Mouse (Mus musculus): ENCODE results near the gene Eif4e. TPM values are rescaled to one million over a fixed set of nuclear protein-coding genes. Genes with fewer than 3 reads are reported as not detected.
A peak's percentile ranks its signal among the peaks of the same experiment; 100 is the strongest.

Eif4e gene
- polyA plus RNA-seq, 1 experiment from 2014 or later = 321 TPM

GRCm38 (mm10) chr3:138494565-138494964 is 31.4 kb upstream of the Eif4e start:
- Histone ChIP-seq H3K4me3 (ENCODE audit: low read depth, low read length) (no peak overlapping the region), H3K36me3 (ENCODE audit: control insufficient read depth, insufficient read depth, low read length) (no peaks in the 10 kb centered on the region), H3K9me3 (ENCODE audit: control insufficient read depth, low read length) (no peaks in the 10 kb centered on the region), H3K9ac (replicated peaks; ENCODE audit: low read depth, low read length) (no peak overlapping the region), H3K27ac (ENCODE audit: low read depth, low read length) (no peak overlapping the region), H3K4me2 (ENCODE audit: low read depth, low read length) (no peak overlapping the region), H3K27me3 (ENCODE audit: control insufficient read depth, insufficient read depth, low read length) (no peaks in the 10 kb centered on the region), H3K4me1 (ENCODE audit: control insufficient read depth, insufficient read depth, low read length) (0 out of 2 replicates have a peak, but pooled peaks cover under 1% of the 10 kb centered on the region)
- 19% methylated on average over 1 of the region's 1 CpGs for WGBS
- no peak for ATAC-seq (ENCODE audit: low read depth)

GRCm38 (mm10) chr3:138495166-138496145 is 30.5 kb upstream of the Eif4e start:
- Histone ChIP-seq H3K4me3 (ENCODE audit: low read depth, low read length) (no peak overlapping the region), H3K9ac (replicated peaks; ENCODE audit: low read depth, low read length) (no peak overlapping the region), H3K4me2 (ENCODE audit: low read depth, low read length) (no peak overlapping the region), H3K4me1 (ENCODE audit: control insufficient read depth, insufficient read depth, low read length) (0 out of 2 replicates have a peak, but pooled peaks cover 10% of the 10 kb centered on the region), H3K27ac (ENCODE audit: low read depth, low read length) (no peak overlapping the region), H3K27me3 (ENCODE audit: control insufficient read depth, insufficient read depth, low read length) (no peaks in the 10 kb centered on the region), H3K9me3 (ENCODE audit: control insufficient read depth, low read length) (no peaks in the 10 kb centered on the region), H3K36me3 (ENCODE audit: control insufficient read depth, insufficient read depth, low read length) (no peaks in the 10 kb centered on the region)
- 87% methylated on average over 11 of the region's 11 CpGs for WGBS
- no peak for ATAC-seq (ENCODE audit: low read depth)

GRCm38 (mm10) chr3:138498731-138499130 is 27.2 kb upstream of the Eif4e start:
- H3K9ac ChIP-seq (replicated peaks; ENCODE audit: low read depth, low read length) = no peak overlapping the region
- H3K4me2 ChIP-seq (ENCODE audit: low read depth, low read length) = no peak overlapping the region
- H3K4me1 ChIP-seq (ENCODE audit: control insufficient read depth, insufficient read depth, low read length) = 0 out of 2 replicates have a peak, but pooled peaks cover 10% of the 10 kb centered on the region
- no peaks in the 10 kb centered on the region for H3K27me3 ChIP-seq (ENCODE audit: control insufficient read depth, insufficient read depth, low read length)
- no peaks in the 10 kb centered on the region for H3K36me3 ChIP-seq (ENCODE audit: control insufficient read depth, insufficient read depth, low read length)
- no peak for ATAC-seq (ENCODE audit: low read depth)
- H3K4me3 ChIP-seq (ENCODE audit: low read depth, low read length) = no peak overlapping the region
- no peak overlapping the region for H3K27ac ChIP-seq (ENCODE audit: low read depth, low read length)
- H3K9me3 ChIP-seq (ENCODE audit: control insufficient read depth, low read length) = no peaks in the 10 kb centered on the region
- 65% methylated on average over 4 of the region's 4 CpGs for WGBS

- H3K4me3 ChIP-seq (ENCODE audit: low read depth, low read length) = no peak overlapping the region
- peak overlapping the region; percentile 16; the same call in 1 of the 2 replicates for H3K27ac ChIP-seq (ENCODE audit: low read depth, low read length)
- no peaks in the 10 kb centered on the region for H3K9me3 ChIP-seq (ENCODE audit: control insufficient read depth, low read length)
- H3K4me1 ChIP-seq (ENCODE audit: control insufficient read depth, insufficient read depth, low read length) = 0 out of 2 replicates have a peak, but pooled peaks cover 10% of the 10 kb centered on the region
- H3K36me3 ChIP-seq (ENCODE audit: control insufficient read depth, insufficient read depth, low read length) = no peaks in the 10 kb centered on the region
- 9% methylated on average over 15 of the region's 15 CpGs for WGBS
- peak overlapping the region; percentile 19; the same call in 1 of the 2 replicates for H3K4me2 ChIP-seq (ENCODE audit: low read depth, low read length)
- peak; percentile 87 for ATAC-seq (ENCODE audit: low read depth)
- H3K9ac ChIP-seq (replicated peaks; ENCODE audit: low read depth, low read length) = no peak overlapping the region
- no peaks in the 10 kb centered on the region for H3K27me3 ChIP-seq (ENCODE audit: control insufficient read depth, insufficient read depth, low read length)
These were observed 25.9 kb upstream of the Eif4e start for GRCm38 (mm10) chr3:138499854-138500740.

- 91% methylated on average over 11 of the region's 11 CpGs for WGBS
- H3K9me3 ChIP-seq (ENCODE audit: control insufficient read depth, low read length) = no peaks in the 10 kb centered on the region
- no peaks in the 10 kb centered on the region for H3K27me3 ChIP-seq (ENCODE audit: control insufficient read depth, insufficient read depth, low read length)
- ATAC-seq (ENCODE audit: low read depth) = no peak
- no peak overlapping the region for H3K4me3 ChIP-seq (ENCODE audit: low read depth, low read length)
- no peaks in the 10 kb centered on the region for H3K36me3 ChIP-seq (ENCODE audit: control insufficient read depth, insufficient read depth, low read length)
- 0 out of 2 replicates have a peak, but pooled peaks cover 10% of the 10 kb centered on the region for H3K4me1 ChIP-seq (ENCODE audit: control insufficient read depth, insufficient read depth, low read length)
- H3K27ac ChIP-seq (ENCODE audit: low read depth, low read length) = no peak overlapping the region
- no peak overlapping the region for H3K4me2 ChIP-seq (ENCODE audit: low read depth, low read length)
- H3K9ac ChIP-seq (replicated peaks; ENCODE audit: low read depth, low read length) = no peak overlapping the region
These were observed 22.2 kb upstream of the Eif4e start for GRCm38 (mm10) chr3:138503754-138504153.

GRCm38 (mm10) chr3:138506749-138507148 is 19.2 kb upstream of the Eif4e start:
- no peaks in the 10 kb centered on the region for H3K9me3 ChIP-seq (ENCODE audit: control insufficient read depth, low read length)
- no peak for ATAC-seq (ENCODE audit: low read depth)
- no peak overlapping the region for H3K27ac ChIP-seq (ENCODE audit: low read depth, low read length)
- no peaks in the 10 kb centered on the region for H3K36me3 ChIP-seq (ENCODE audit: control insufficient read depth, insufficient read depth, low read length)
- H3K4me3 ChIP-seq (ENCODE audit: low read depth, low read length) = no peak overlapping the region
- H3K4me1 ChIP-seq (ENCODE audit: control insufficient read depth, insufficient read depth, low read length) = no peaks in the 10 kb centered on the region
- 58% methylated on average over 6 of the region's 6 CpGs for WGBS
- no peaks in the 10 kb centered on the region for H3K27me3 ChIP-seq (ENCODE audit: control insufficient read depth, insufficient read depth, low read length)
- H3K4me2 ChIP-seq (ENCODE audit: low read depth, low read length) = no peak overlapping the region
- no peak overlapping the region for H3K9ac ChIP-seq (replicated peaks; ENCODE audit: low read depth, low read length)

- 0 out of 2 replicates have a peak, but pooled peaks cover 3% of the 10 kb centered on the region for H3K4me1 ChIP-seq (ENCODE audit: control insufficient read depth, insufficient read depth, low read length)
- H3K27ac ChIP-seq (ENCODE audit: low read depth, low read length) = no peak overlapping the region
- H3K4me3 ChIP-seq (ENCODE audit: low read depth, low read length) = no peak overlapping the region
- H3K4me2 ChIP-seq (ENCODE audit: low read depth, low read length) = no peak overlapping the region
- H3K9ac ChIP-seq (replicated peaks; ENCODE audit: low read depth, low read length) = no peak overlapping the region
- ATAC-seq (ENCODE audit: low read depth) = no peak
- H3K9me3 ChIP-seq (ENCODE audit: control insufficient read depth, low read length) = no peaks in the 10 kb centered on the region
- H3K27me3 ChIP-seq (ENCODE audit: control insufficient read depth, insufficient read depth, low read length) = no peaks in the 10 kb centered on the region
- 97% methylated on average over 2 of the region's 2 CpGs for WGBS
- no peaks in the 10 kb centered on the region for H3K36me3 ChIP-seq (ENCODE audit: control insufficient read depth, insufficient read depth, low read length)
These were observed 16.4 kb upstream of the Eif4e start for GRCm38 (mm10) chr3:138509581-138509980.

GRCm38 (mm10) chr3:138510471-138510870 is 15.5 kb upstream of the Eif4e start:
- H3K36me3 ChIP-seq (ENCODE audit: control insufficient read depth, insufficient read depth, low read length) = no peaks in the 10 kb centered on the region
- H3K9me3 ChIP-seq (ENCODE audit: control insufficient read depth, low read length) = no peaks in the 10 kb centered on the region
- no peak overlapping the region for H3K4me3 ChIP-seq (ENCODE audit: low read depth, low read length)
- 0 out of 2 replicates have a peak, but pooled peaks cover 3% of the 10 kb centered on the region for H3K4me1 ChIP-seq (ENCODE audit: control insufficient read depth, insufficient read depth, low read length)
- no peaks in the 10 kb centered on the region for H3K27me3 ChIP-seq (ENCODE audit: control insufficient read depth, insufficient read depth, low read length)
- no peak overlapping the region for H3K27ac ChIP-seq (ENCODE audit: low read depth, low read length)
- H3K9ac ChIP-seq (replicated peaks; ENCODE audit: low read depth, low read length) = no peak overlapping the region
- H3K4me2 ChIP-seq (ENCODE audit: low read depth, low read length) = no peak overlapping the region
- 30% methylated on average over 5 of the region's 5 CpGs for WGBS
- peak; percentile 70 for ATAC-seq (ENCODE audit: low read depth)

Measured in neural tube, embryonic 14.5 days (tissue).